Mouse (Mus musculus) neural tube, embryonic 14.5 days (tissue): ENCODE measurements around the gene Mto1. TPM values are rescaled to one million over a fixed set of nuclear protein-coding genes. Genes with fewer than 3 reads are reported as not detected.

Source experiments
- ATAC-seq: fragments of 200-750 bp; cut with Nextera tagmentation; 2 replicates; pipeline ENCODE4 v1.8.0; 2017; ENCODE audit warnings: low read depth, mild to moderate bottlenecking, moderate TSS enrichment, moderate library complexity
- H3K27ac ChIP-seq: fragments of 300-500 bp; sonication (generic); 2 replicates; pipeline ENCODE4 v1.5.1; 2014; ENCODE audit warnings: low read depth, mild to moderate bottlenecking, control low read depth, low read length, moderate library complexity, mixed read lengths
- H3K27me3 ChIP-seq: fragments of 300-500 bp; sonication (generic); 2 replicates; pipeline ENCODE4 v1.6.1; 2014; ENCODE audit warnings: low read length; ENCODE audit not compliant: control insufficient read depth, insufficient read depth
- H3K36me3 ChIP-seq: fragments of 300-500 bp; sonication (generic); 2 replicates; pipeline ENCODE4 v1.6.1; 2014; ENCODE audit warnings: low read length, mixed read lengths; ENCODE audit not compliant: control insufficient read depth, insufficient read depth
- H3K4me1 ChIP-seq: fragments of 300-500 bp; sonication (generic); 2 replicates; pipeline ENCODE4 v1.6.1; 2014; ENCODE audit warnings: low read length; ENCODE audit not compliant: control insufficient read depth, insufficient read depth
- H3K4me2 ChIP-seq: fragments of 300-500 bp; sonication (generic); 2 replicates; pipeline ENCODE4 v1.6.1; 2014; ENCODE audit warnings: mild to moderate bottlenecking, low read depth, low read length, control low read depth
- H3K4me3 ChIP-seq: fragments of 300-500 bp; sonication (generic); 2 replicates; pipeline ENCODE4 v1.5.1; 2014; ENCODE audit warnings: low read depth, low read length, control low read depth, mixed read lengths
- H3K9ac ChIP-seq: fragments of 300-500 bp; sonication (generic); replicated peaks from 2 replicates; pipeline ENCODE4 v1.6.1; 2014; ENCODE audit warnings: low read depth, mild to moderate bottlenecking, control low read depth, low read length, mixed read lengths
- H3K9me3 ChIP-seq: fragments of 300-500 bp; sonication (generic); 2 replicates; pipeline ENCODE4 v1.6.1; 2016; ENCODE audit warnings: low read length; ENCODE audit not compliant: control insufficient read depth
- WGBS: fragments of 180-500 bp; shearing (Covaris S2); extraction: QIAGEN DNeasy Blood & Tissue Kit; methylation state at CpG from one replicate; pipeline ENCODE4 v1.1.7; 2014; 5-methylcytosine and 5-hydroxymethylcytosine counted together
- microRNA-seq: library from miRNA; unstranded; fragments of <30 nt; microRNA quantifications from one replicate; pipeline ENCODE4, GENCODE M21; 2016
- polyA plus RNA-seq: library from polyadenylated mRNA; unstranded; fragments of >200 nt; fragmentation: Nextera tagmentation; extraction: Ambion mirVana; gene quantifications from 2 replicates; pipeline ENCODE4 v1.2.1, GENCODE M21; 2014

Gene Mto1
- polyA plus RNA-seq, 1 experiment from 2014 or later = 32.0 TPM

DNA sequence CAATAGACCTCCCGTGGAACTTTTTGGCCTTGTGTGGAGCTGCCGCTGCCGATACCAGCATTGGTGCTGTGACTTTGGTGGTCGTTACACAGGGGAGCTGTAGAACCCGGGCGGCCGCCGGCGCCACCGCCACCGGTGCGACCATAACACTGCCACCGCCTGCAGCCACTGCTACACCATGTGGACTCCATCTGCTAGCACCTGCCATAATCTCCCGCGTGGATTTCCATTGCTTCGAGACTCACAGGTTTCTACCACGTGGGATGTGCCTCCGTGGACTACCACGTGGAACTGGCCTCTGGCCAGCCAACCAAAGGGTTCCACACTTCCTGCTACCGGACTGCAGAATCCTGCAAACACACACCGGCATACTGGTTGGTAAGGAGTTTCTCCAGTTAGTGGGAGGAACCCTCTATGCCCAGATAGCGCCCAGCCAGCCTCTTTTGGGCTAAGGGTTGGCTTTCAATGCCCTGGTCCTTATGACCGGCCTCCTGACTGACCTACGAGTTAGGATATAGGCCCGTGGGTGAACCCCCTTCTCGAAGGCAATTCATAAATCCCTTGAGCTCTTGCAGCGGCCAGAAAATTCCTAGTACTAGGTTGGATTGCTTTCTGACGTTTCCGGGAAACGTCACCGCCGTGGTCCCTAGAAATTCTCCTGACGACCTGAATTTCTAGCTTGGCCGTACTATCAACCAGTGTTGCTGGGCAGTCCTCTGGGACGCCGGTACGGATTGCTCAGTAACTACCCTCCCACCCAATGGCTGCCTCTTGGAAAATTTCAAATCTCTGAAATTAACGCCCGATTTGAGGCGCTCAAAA lies 73.0 kb downstream of the Mto1 start:
- Histone ChIP-seq H3K27me3 (no peaks in the 10 kb centered on the region), H3K9me3 (no peaks in the 10 kb centered on the region), H3K4me3 (peak overlapping the region; percentile 40), H3K27ac (peak overlapping the region; percentile 71), H3K36me3 (no peaks in the 10 kb centered on the region), H3K4me2 (peak overlapping the region; percentile 93), H3K9ac (peak overlapping the region; percentile 72), H3K4me1 (peaks cover 9% of the 10 kb centered on the region)
- WGBS = 2% methylated on average over 40 of the region's 40 CpGs
- ATAC-seq = peak; percentile 75

DNA sequence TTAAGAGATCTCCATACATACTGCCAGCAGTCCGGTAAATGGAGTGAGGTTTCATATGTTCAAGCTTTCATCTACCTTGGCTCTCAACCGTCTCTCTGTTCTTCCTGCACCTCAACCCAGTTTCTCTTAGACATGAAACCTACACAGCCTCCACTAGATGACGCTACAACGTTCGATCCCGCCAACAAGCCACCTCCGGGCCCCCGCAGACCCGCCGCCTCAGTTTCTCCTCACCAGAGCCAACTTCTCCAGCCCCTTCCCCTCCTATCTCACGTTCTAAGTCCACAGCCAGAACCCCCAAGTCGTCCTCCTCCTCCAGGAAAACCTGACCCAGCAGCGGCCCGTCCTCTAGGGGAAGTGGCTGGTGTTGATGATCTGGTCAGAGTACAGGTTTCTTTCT lies 73.7 kb downstream of the Mto1 start:
- no peaks in the 10 kb centered on the region for H3K9me3 ChIP-seq

More for the DNA sequence above, 73.7 kb downstream of the Mto1 start:
- ATAC-seq = 0 out of 2 replicates have a peak, but pooled peaks have one; percentile 1
- H3K9ac ChIP-seq = peak overlapping the region; percentile 72
- peaks cover 9% of the 10 kb centered on the region for H3K4me1 ChIP-seq
- WGBS = 37% methylated on average over 14 of the region's 14 CpGs
- peak overlapping the region; percentile 40 for H3K4me3 ChIP-seq
- H3K36me3 ChIP-seq = no peaks in the 10 kb centered on the region
- H3K4me2 ChIP-seq = peak overlapping the region; percentile 93
- H3K27me3 ChIP-seq = no peaks in the 10 kb centered on the region
- no peak overlapping the region for H3K27ac ChIP-seq

Small RNA genes within 50 kb of the gene (microRNA-seq; reads per million reads assigned to microRNA genes)
- gene Gm26377 = not detected

Other genes starting within 250 kb of the Mto1 start
- gene Gsta1, start 217.6 kb upstream of the Mto1 start, polyA plus RNA-seq = not detected in 2 replicates
- gene Gm3776, start 191.1 kb upstream of the Mto1 start, polyA plus RNA-seq = not detected in 2 replicates
- not detected in 2 replicates for gene Gm10639, start 158.3 kb upstream of the Mto1 start, polyA plus RNA-seq
- not detected in 2 replicates for gene Omt2a, start 133.4 kb upstream of the Mto1 start, polyA plus RNA-seq
- gene Omt2b, start 120.6 kb upstream of the Mto1 start, polyA plus RNA-seq = not detected in 2 replicates
- not detected in 2 replicates for gene Gsta2, start 92.4 kb upstream of the Mto1 start, polyA plus RNA-seq
- gene Dppa5a, start 80.0 kb upstream of the Mto1 start, polyA plus RNA-seq = 3.1 and 5.9 TPM in 2 replicates
- 4.1 and 4.9 TPM in 2 replicates for gene Ooep, start 69.5 kb upstream of the Mto1 start, polyA plus RNA-seq
- gene Ddx43, start 52.4 kb upstream of the Mto1 start, polyA plus RNA-seq = 0.12 and 0.59 TPM in 2 replicates
- gene Cgas, start 5.0 kb upstream of the Mto1 start, polyA plus RNA-seq = 0.60 and 0.70 TPM in 2 replicates
- gene Gm17324, start 578 bp downstream of the Mto1 start, polyA plus RNA-seq = 2.1 and 2.4 TPM in 2 replicates
- 3,427 and 3,855 TPM in 2 replicates for gene Eef1a1, start 40.9 kb downstream of the Mto1 start, polyA plus RNA-seq
- 18.8 and 20.4 TPM in 2 replicates for gene Slc17a5, start 139.8 kb downstream of the Mto1 start, polyA plus RNA-seq
- gene Cd109, start 167.3 kb downstream of the Mto1 start, polyA plus RNA-seq = 1.3 and 1.9 TPM in 2 replicates